Mouse (Mus musculus) hindbrain, postnatal 0 days (tissue): ENCODE results near the gene Usp32. TPM values are rescaled to one million over a fixed set of nuclear protein-coding genes. Genes with fewer than 3 reads are reported as not detected.
A peak's percentile ranks its signal among the peaks of the same experiment; 100 is the strongest.

ENCODE experiments used
- ATAC-seq: fragments of 200-750 bp; cut with Nextera tagmentation; 2 replicates; pipeline ENCODE4 v1.8.0; 2017; ENCODE audit warnings: mild to moderate bottlenecking, moderate TSS enrichment, moderate library complexity
- DNase-seq: peaks from one replicate; pipeline ENCODE4 v3.0.0-alpha.2; 2015; ENCODE audit warnings: low spot score
- H3K27ac ChIP-seq: fragments of 300-500 bp; sonication (generic); 2 replicates; pipeline ENCODE4 v1.5.1; 2014; ENCODE audit warnings: mild to moderate bottlenecking
- H3K27me3 ChIP-seq: fragments of 300-500 bp; sonication (generic); 2 replicates; pipeline ENCODE4 v1.6.1; 2014; ENCODE audit warnings: low read length, mixed read lengths; ENCODE audit not compliant: insufficient read depth
- H3K36me3 ChIP-seq: fragments of 300-500 bp; sonication (generic); 2 replicates; pipeline ENCODE4 v1.6.1; 2014; ENCODE audit warnings: low read length, mixed read lengths; ENCODE audit not compliant: insufficient read depth
- H3K4me1 ChIP-seq: fragments of 300-500 bp; sonication (generic); 2 replicates; pipeline ENCODE4 v1.6.1; 2014; ENCODE audit warnings: antibody characterized with exemption, low read length, mixed read lengths; ENCODE audit not compliant: insufficient read depth
- H3K4me2 ChIP-seq: fragments of 300-500 bp; sonication (generic); 2 replicates; pipeline ENCODE4 v1.6.1; 2014; ENCODE audit warnings: low read depth, mild to moderate bottlenecking, low read length, moderate library complexity, mixed read lengths
- H3K4me3 ChIP-seq: fragments of 300-500 bp; sonication (generic); 2 replicates; pipeline ENCODE4 v1.5.1; 2014; ENCODE audit warnings: low read length
- H3K9ac ChIP-seq: fragments of 300-500 bp; sonication (generic); replicated peaks from 2 replicates; pipeline ENCODE4 v1.6.1; 2014; ENCODE audit warnings: mild to moderate bottlenecking, low read length, moderate library complexity, mixed read lengths
- H3K9me3 ChIP-seq: fragments of 300-500 bp; sonication (generic); 2 replicates; pipeline ENCODE4 v1.6.1; 2016; ENCODE audit warnings: low read length, mixed read lengths
- CTCF ChIP-seq: IDR thresholded peaks from 2 replicates; pipeline ENCODE4 v1.5.1; 2016; ENCODE audit warnings: antibody characterized with exemption, control low read depth, low read depth
- WGBS: fragments of 180-500 bp; shearing (Covaris S2); extraction: QIAGEN DNeasy Blood & Tissue Kit; methylation state at CpG from one replicate; pipeline ENCODE4 v1.1.7; 2014; 5-methylcytosine and 5-hydroxymethylcytosine counted together
- polyA plus RNA-seq: library from polyadenylated mRNA; unstranded; fragments of >200 nt; fragmentation: Nextera tagmentation; extraction: Ambion mirVana; gene quantifications from 2 replicates; pipeline ENCODE4 v1.2.1, GENCODE M21; 2015
- total RNA-seq: library from RNA; depleted of rRNA; stranded (reverse); fragments of >200 nt; gene quantifications from 2 replicates; pipeline ENCODE4 v1.2.3, GENCODE M21; 2014

The Usp32 gene
- total and polyA plus RNA-seq, 2 experiments from 2014 or later = 10.0 to 33.3 TPM

- 89% methylated on average over 6 of the region's 6 CpGs for WGBS
- Histone ChIP-seq H3K36me3 (peaks cover 16% of the 10 kb centered on the region), H3K27me3 (no peaks in the 10 kb centered on the region), H3K4me2 (no peak overlapping the region), H3K4me1 (no peaks in the 10 kb centered on the region), H3K4me3 (no peak overlapping the region), H3K9me3 (no peaks in the 10 kb centered on the region), H3K9ac (no peak overlapping the region), H3K27ac (no peak overlapping the region)
- TF ChIP-seq CTCF = no peak
- ATAC-seq (no peak), DNase-seq (no peak)
These were observed 154.5 kb downstream of the Usp32 start for GRCm38 (mm10) chr11:84985421-84985820.

- WGBS = 71% methylated on average over 2 of the region's 2 CpGs
- no peaks in the 10 kb centered on the region for H3K27me3 ChIP-seq
- H3K4me2 ChIP-seq = no peak overlapping the region
- H3K27ac ChIP-seq = no peak overlapping the region
- peaks cover 5% of the 10 kb centered on the region for H3K36me3 ChIP-seq
- H3K4me1 ChIP-seq = no peaks in the 10 kb centered on the region
- no peak for ATAC-seq
- no peak for TF ChIP-seq CTCF
- DNase-seq = no peak
- no peaks in the 10 kb centered on the region for H3K9me3 ChIP-seq
- H3K9ac ChIP-seq = no peak overlapping the region
- H3K4me3 ChIP-seq = no peak overlapping the region
These were observed 159.3 kb downstream of the Usp32 start for GRCm38 (mm10) chr11:84980697-84981096.

GRCm38 (mm10) chr11:84979351-84979750, 160.6 kb downstream of the Usp32 start:
- H3K9ac ChIP-seq = no peak overlapping the region
- H3K4me3 ChIP-seq = no peak overlapping the region
- H3K27me3 ChIP-seq = no peaks in the 10 kb centered on the region
- H3K9me3 ChIP-seq = no peaks in the 10 kb centered on the region
- DNase-seq (no peak), ATAC-seq (no peak)
- 46% methylated on average over 1 of the region's 1 CpGs for WGBS
- H3K4me2 ChIP-seq = no peak overlapping the region
- no peaks in the 10 kb centered on the region for H3K36me3 ChIP-seq
- no peaks in the 10 kb centered on the region for H3K4me1 ChIP-seq
- no peak for TF ChIP-seq CTCF
- no peak overlapping the region for H3K27ac ChIP-seq

GRCm38 (mm10) chr11:84978113-84978512, 161.8 kb downstream of the Usp32 start:
- Histone ChIP-seq H3K4me1 (no peaks in the 10 kb centered on the region), H3K27ac (no peak overlapping the region), H3K9ac (no peak overlapping the region), H3K4me2 (no peak overlapping the region), H3K4me3 (no peak overlapping the region), H3K27me3 (no peaks in the 10 kb centered on the region), H3K36me3 (no peaks in the 10 kb centered on the region), H3K9me3 (no peaks in the 10 kb centered on the region)
- ATAC-seq (no peak), DNase-seq (peak; percentile 66)
- WGBS = 47% methylated on average over 2 of the region's 2 CpGs
- TF ChIP-seq CTCF = peak; percentile 79

- TF ChIP-seq CTCF = no peak
- no peaks in the 10 kb centered on the region for H3K4me1 ChIP-seq
- 90% methylated on average over 3 of the region's 3 CpGs for WGBS
- H3K4me2 ChIP-seq = no peak overlapping the region
- no peak overlapping the region for H3K9ac ChIP-seq
- H3K36me3 ChIP-seq = no peaks in the 10 kb centered on the region
- DNase-seq (no peak), ATAC-seq (no peak)
- no peaks in the 10 kb centered on the region for H3K9me3 ChIP-seq
- no peak overlapping the region for H3K4me3 ChIP-seq
- H3K27ac ChIP-seq = no peak overlapping the region
- no peaks in the 10 kb centered on the region for H3K27me3 ChIP-seq
These were observed 162.5 kb downstream of the Usp32 start for GRCm38 (mm10) chr11:84977385-84977952.

- Histone ChIP-seq H3K4me2 (no peak overlapping the region), H3K4me1 (no peaks in the 10 kb centered on the region), H3K27me3 (no peaks in the 10 kb centered on the region), H3K27ac (no peak overlapping the region), H3K36me3 (no peaks in the 10 kb centered on the region), H3K9me3 (no peaks in the 10 kb centered on the region), H3K9ac (no peak overlapping the region), H3K4me3 (no peak overlapping the region)
- TF ChIP-seq CTCF = no peak
- DNase-seq (no peak), ATAC-seq (no peak)
- 87% methylated on average over 3 of the region's 3 CpGs for WGBS
These were observed 163.3 kb downstream of the Usp32 start for GRCm38 (mm10) chr11:84976706-84977105.

- H3K4me1 ChIP-seq = no peaks in the 10 kb centered on the region
- ATAC-seq (no peak), DNase-seq (no peak)
- H3K4me2 ChIP-seq = no peak overlapping the region
- 64% methylated on average over 7 of the region's 7 CpGs for WGBS
- H3K36me3 ChIP-seq = no peaks in the 10 kb centered on the region
- H3K4me3 ChIP-seq = no peak overlapping the region
- no peak overlapping the region for H3K27ac ChIP-seq
- no peaks in the 10 kb centered on the region for H3K27me3 ChIP-seq
- no peaks in the 10 kb centered on the region for H3K9me3 ChIP-seq
- no peak overlapping the region for H3K9ac ChIP-seq
- TF ChIP-seq CTCF = no peak
These were observed 165.4 kb downstream of the Usp32 start for GRCm38 (mm10) chr11:84974582-84974981.
